Comparison of ENCODE assay signal across 9 mouse cellular contexts in genomic region chr6:5443104-5443863, GRCm38 (mm10). TPM values are rescaled to one million over a fixed set of nuclear protein-coding genes. Genes with fewer than 3 reads are reported as not detected.
DNase-seq lines count a peak whose midpoint lies in the region; ATAC-seq lines count a peak whose summit lies in the region.
"Had no signal": no experiment of that assay in that cellular context is flagged by ENCODE, and none has a peak within 500 bp of the region (broad histone marks: within the 10 kb centered on the region; RNA-seq: fewer than 3 reads in every experiment).

No protein-coding gene starts in this region.

- H3K9ac ChIP-seq in midbrain, embryonic 15.5 days, result no peak overlapping the region
- no peak overlapping the region for H3K9ac ChIP-seq in embryonic facial prominence, embryonic 13.5 days
- H3K9ac ChIP-seq: midbrain, embryonic 12.5 days had no signal

- 22% methylated on average over 13 of the region's 13 CpGs for WGBS in midbrain, embryonic 10.5 days
- WGBS in midbrain, embryonic 15.5 days, result 19% methylated on average over 13 of the region's 13 CpGs
- WGBS in embryonic facial prominence, embryonic 13.5 days, result 22% methylated on average over 13 of the region's 13 CpGs

- H3K36me3 ChIP-seq in midbrain, embryonic 10.5 days, result no peaks in the 10 kb centered on the region
- H3K36me3 ChIP-seq in midbrain, embryonic 15.5 days (replicated peaks), result no peaks in the 10 kb centered on the region
- H3K36me3 ChIP-seq in embryonic facial prominence, embryonic 13.5 days, result no peaks in the 10 kb centered on the region
- H3K36me3 ChIP-seq: midbrain, embryonic 12.5 days had no signal

- peak overlapping the region; percentile 27; the same call in 1 of the 2 replicates for H3K4me3 ChIP-seq in midbrain, embryonic 10.5 days
- H3K4me3 ChIP-seq in midbrain, embryonic 15.5 days, result no peak overlapping the region
- no peak overlapping the region for H3K4me3 ChIP-seq in embryonic facial prominence, embryonic 13.5 days
- H3K4me3 ChIP-seq: midbrain, embryonic 12.5 days had no signal

- intact Hi-C loops in heart, postnatal 10 days (cut with DNase I), result loop anchor here (1.0 kb wide), 1 partner anchor 51 kb away; no protein-coding TSS in a partner anchor

- H3K4me2 ChIP-seq in midbrain, embryonic 15.5 days, result no peak overlapping the region
- H3K4me2 ChIP-seq in embryonic facial prominence, embryonic 13.5 days, result peak overlapping the region; percentile 30
- H3K4me2 ChIP-seq: midbrain, embryonic 12.5 days had no signal

- peak overlapping the region; percentile 38 for H3K27ac ChIP-seq in midbrain, embryonic 10.5 days (replicated peaks)
- H3K27ac ChIP-seq in midbrain, embryonic 15.5 days, result no peak overlapping the region
- no peak overlapping the region for H3K27ac ChIP-seq in embryonic facial prominence, embryonic 13.5 days
- H3K27ac ChIP-seq: midbrain, embryonic 12.5 days had no signal

- DNase-seq in midbrain, embryonic 10.5 days (ENCODE audit: low spot score), result no peak
- DNase-seq in heart, postnatal 10 days, result peak; percentile 55 to 66
- DNase-seq in layer of hippocampus, postnatal 14 days (ENCODE audit: low spot score in 2 of 2), result peak; percentile 35 to 74
- peak; percentile 89 for DNase-seq in lung, postnatal 25 days (ENCODE audit: low spot score)
- no peak for DNase-seq in thymus, postnatal 4 days

- no peaks in the 10 kb centered on the region for H3K27me3 ChIP-seq in midbrain, embryonic 10.5 days (ENCODE audit: low read depth, poor library complexity, severe bottlenecking)
- no peaks in the 10 kb centered on the region for H3K27me3 ChIP-seq in midbrain, embryonic 15.5 days (replicated peaks)
- no peaks in the 10 kb centered on the region for H3K27me3 ChIP-seq in embryonic facial prominence, embryonic 13.5 days
- H3K27me3 ChIP-seq: midbrain, embryonic 12.5 days had no signal

- peaks cover 29% of the 10 kb centered on the region for H3K4me1 ChIP-seq in midbrain, embryonic 10.5 days
- peaks cover 7% of the 10 kb centered on the region for H3K4me1 ChIP-seq in midbrain, embryonic 15.5 days
- peaks cover 12% of the 10 kb centered on the region; the same call in 1 of the 2 replicates for H3K4me1 ChIP-seq in embryonic facial prominence, embryonic 13.5 days

- ATAC-seq in midbrain, embryonic 15.5 days (replicated peaks), result no peak
- ATAC-seq in embryonic facial prominence, embryonic 13.5 days (ENCODE audit: insufficient number of reproducible peaks, insufficient read depth, low FRiP score, low TSS enrichment, low read depth), result no peak
- no peak for ATAC-seq in cerebellum, adult (ENCODE audit: insufficient number of reproducible peaks, low FRiP score, low TSS enrichment)

- no peaks in the 10 kb centered on the region for H3K9me3 ChIP-seq in midbrain, embryonic 10.5 days (replicated peaks)
- H3K9me3 ChIP-seq in midbrain, embryonic 15.5 days, result no peaks in the 10 kb centered on the region
- no peaks in the 10 kb centered on the region for H3K9me3 ChIP-seq in embryonic facial prominence, embryonic 13.5 days
- H3K9me3 ChIP-seq: midbrain, embryonic 12.5 days had no signal

RNA-seq across cellular contexts. Expression of gene Pdk4, which starts 52.8 kb away (rescaled TPM):
- 0.23 and 0.83 TPM in 2 replicates for polyA plus RNA-seq in midbrain, embryonic 10.5 days (2016; fragmentation: Nextera tagmentation; extraction: Ambion mirVana)
- polyA plus RNA-seq in midbrain, embryonic 15.5 days (2015; fragmentation: Nextera tagmentation; extraction: Ambion mirVana), result 1.1 and 1.7 TPM in 2 replicates
- 2.4 and 2.9 TPM in 2 replicates for polyA plus RNA-seq in embryonic facial prominence, embryonic 13.5 days (2015; fragmentation: Nextera tagmentation; extraction: Ambion mirVana)
- 100 to 1,000 TPM; 886 to 965 TPM for total RNA-seq in heart, postnatal 10 days (2021)
- total RNA-seq in layer of hippocampus, postnatal 14 days (2021), result 10 to 100 TPM; 11.3 to 16.3 TPM

Comparison
In these comparisons a context has a peak if more than half of its experiments do, and no peak if none do; other contexts are left out.
1. DNase-seq: peak in heart, postnatal 10 days (2 of 2), layer of hippocampus, postnatal 14 days (2 of 2) and lung, postnatal 25 days (single experiment); none in midbrain, embryonic 10.5 days (single experiment) and thymus, postnatal 4 days (single experiment).